Mouse (Mus musculus) testis, postnatal 10 days (tissue): ENCODE data around the gene Zbtb39.
A peak's percentile ranks its signal among the peaks of the same experiment; 100 is the strongest.

Experiments
- DNase-seq: peaks from one replicate; pipeline ENCODE4 v3.0.0; 2021; ENCODE audit warnings: low spot score

Gene Zbtb39

DNA sequence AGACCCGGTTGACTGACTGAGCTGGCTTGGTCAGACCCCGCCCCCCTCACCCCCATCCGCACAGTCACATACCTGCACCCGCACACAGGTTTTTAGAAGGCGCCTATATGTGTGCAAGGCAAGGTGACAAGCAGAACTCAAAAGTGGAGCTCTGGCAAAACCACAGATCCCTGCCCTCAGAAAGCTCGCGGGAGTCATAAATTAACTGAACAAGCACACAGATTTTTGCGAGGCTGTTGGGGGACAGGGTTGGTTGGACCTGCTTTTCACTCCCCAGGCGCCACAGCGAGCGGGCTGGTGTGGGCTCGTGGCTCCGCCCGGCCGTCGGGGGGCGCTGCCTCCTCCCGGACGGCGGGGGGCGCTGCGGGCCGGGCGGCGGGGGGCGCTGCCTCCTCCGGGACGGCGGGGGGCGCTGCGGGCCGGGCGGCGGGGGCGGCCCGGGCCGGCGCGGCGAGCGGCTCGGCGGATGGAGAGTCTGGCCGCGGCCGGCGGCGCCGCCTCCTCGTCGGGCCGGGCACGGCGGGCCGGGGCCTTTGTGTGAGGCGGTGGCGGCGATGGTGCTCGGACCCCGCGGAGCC lies at the start of gene Zbtb39:
Gene Zbtb39, plus strand, starts transcription at position 456 of the 578 bp plus-strand sequence.
- DNase-seq, result peak; percentile 89

DNA sequence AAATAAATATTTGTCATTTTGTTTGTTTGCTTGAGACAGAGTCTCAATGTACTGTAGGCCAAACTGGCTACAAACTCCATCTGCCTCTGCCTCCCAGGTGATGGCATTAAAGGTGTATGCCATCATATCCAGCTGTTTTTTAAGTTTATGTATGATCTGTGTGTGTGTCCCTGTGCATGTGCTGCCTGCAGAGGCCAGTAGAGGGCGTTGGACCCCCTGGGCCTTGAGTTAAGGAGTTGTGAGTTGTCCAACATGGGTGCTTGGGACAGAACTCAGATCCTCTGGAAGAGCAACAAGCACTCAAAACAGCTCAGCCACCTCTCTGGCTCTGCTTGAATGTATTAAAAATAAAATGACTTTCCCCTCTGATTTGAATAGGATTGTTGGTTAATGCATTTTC lies 48.3 kb upstream of the Zbtb39 start:
- DNase-seq, result no peak

DNA sequence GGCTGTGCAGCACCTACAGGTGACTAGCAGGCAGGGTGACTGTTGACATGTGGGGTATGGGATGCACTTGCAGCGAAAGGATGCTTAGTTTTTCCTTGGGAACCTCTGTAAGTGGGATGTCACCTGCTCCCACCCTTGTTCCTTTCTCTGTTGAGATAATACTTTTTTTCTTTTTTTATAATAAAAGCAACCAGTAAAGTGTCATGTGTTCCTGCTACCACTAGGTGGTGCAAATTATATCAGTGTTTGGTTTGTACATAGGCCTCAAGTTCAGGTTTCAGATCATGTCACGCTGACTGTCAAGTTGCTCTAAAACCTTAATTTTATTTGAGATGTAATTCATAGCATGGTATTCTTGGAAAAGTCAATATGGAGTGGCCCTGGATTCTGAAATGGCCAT lies 44.7 kb upstream of the Zbtb39 start:
- no peak for DNase-seq

DNA sequence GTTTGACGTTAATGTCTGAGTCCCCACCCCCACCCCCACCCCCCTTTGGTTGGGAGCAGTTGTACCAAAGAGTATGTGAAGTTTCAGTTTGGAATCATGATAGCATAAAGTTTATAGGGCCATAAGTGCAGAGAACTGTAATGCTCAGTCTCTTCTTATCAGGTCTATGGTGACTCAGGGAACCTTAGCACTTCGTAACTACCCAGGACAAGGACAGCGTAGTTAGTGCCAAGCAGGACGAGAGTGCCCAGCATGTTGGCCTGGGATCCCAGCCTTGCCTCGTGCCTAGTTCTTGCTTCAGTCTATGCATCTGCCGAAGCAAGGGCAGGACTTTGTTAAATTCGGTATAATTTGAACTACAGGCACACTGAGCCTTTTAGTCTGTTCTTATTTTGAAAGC lies 43.6 kb upstream of the Zbtb39 start:
- no peak for DNase-seq

DNA sequence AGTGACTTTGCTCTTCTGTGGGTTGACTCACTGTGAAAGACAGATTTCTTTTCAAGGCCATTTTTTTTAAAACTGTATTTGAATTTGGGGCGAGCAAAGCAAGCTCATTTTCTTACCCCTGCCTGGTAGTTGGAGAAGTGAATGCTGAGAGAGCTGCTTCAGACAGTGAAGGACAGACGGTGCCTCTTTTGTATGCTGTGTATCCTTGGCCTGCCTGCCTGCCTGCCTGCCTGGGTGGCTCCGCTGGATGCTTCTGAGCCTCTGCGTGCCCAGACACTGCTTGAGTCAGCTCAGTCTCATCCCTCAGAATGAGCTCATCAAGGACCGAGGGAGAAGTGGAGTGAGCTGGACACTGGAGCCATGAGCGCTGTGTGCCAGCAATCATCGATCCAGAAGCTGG lies 40.4 kb upstream of the Zbtb39 start:
- no peak for DNase-seq

DNA sequence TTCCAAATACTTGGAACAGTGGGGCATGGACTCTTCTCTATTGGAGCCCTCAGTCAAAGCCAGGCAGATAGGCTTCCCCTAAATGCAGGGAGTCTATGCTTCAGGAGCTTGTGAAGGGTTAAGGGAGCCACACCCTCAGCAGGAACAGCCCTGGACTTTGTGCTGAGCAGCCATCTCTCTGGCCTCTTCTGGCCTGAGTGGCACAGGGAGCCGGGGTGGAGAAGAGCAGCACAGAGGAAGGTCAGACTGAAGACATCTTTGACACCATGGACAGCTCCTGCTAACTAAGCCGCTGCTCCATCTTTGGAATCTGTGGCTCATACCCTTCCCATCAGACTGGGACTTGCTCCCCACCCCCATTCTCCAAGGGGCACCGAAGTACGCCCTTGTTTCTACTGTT lies 36.0 kb upstream of the Zbtb39 start:
- no peak for DNase-seq

DNA sequence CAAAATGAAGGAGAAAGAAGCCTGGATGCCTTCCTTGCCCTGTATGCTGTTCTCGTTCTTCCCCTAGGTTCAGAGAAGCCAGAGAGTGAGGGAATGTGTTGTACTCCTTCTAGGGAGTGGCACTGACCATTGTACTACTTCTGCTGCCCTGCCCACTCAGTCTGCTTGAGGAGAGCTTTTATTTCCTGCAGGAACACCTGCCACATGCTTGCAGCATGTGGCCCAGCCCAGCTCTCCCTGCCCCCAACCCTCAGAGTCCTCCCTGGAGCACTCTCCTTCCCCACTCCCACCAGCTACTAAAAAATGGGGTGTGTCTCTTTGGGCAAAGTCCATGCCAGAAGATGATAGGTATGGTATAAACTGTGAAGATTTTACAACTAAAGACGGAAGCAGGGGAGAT lies 35.0 kb upstream of the Zbtb39 start:
- DNase-seq, result no peak

DNA sequence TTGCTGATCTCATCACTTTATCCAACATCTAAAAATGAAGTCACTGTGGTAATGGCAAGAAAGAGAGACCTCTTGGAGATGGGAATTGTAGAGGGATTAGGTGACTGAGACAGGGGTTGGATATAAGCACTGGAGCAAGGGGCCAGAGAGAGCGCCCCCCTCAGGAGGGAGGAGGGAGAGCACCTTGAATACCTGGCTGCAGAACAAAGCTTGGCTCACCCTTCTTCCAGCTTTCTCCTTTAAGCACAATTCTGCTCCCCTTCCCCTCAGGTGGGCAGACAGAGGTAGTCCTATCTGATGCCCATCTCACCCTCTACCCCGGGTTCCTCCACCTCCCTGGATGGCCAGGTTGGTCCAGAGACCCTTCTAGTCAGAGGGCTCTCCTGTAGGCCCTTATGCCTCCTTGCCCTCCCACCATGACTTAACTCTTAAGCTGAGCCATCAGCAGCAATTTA lies 34.5 kb upstream of the Zbtb39 start, which contains the start of gene Myo1a:
Gene Myo1a, plus strand, starts transcription at position 405 of the 455 bp plus-strand sequence.
- DNase-seq, result no peak

DNA sequence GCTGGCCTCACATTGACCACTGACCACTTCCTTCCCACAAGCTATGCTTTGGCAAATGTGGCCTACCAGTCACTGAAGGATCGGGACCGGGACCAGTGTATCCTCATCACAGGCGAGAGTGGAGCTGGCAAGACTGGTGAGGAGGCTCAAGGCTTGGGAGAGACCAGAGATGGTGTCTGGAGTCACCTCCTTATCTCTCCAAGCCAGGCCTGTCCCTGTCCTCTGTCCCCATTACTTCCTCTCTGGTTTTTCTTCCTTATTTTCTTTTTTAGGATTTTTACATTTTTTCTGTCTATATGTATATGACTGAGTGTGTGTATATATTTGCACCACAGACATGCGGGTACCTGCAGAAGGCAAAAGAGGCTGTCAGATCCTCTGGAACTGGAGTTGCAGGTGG lies 33.6 kb upstream of the Zbtb39 start:
- no peak for DNase-seq

DNA sequence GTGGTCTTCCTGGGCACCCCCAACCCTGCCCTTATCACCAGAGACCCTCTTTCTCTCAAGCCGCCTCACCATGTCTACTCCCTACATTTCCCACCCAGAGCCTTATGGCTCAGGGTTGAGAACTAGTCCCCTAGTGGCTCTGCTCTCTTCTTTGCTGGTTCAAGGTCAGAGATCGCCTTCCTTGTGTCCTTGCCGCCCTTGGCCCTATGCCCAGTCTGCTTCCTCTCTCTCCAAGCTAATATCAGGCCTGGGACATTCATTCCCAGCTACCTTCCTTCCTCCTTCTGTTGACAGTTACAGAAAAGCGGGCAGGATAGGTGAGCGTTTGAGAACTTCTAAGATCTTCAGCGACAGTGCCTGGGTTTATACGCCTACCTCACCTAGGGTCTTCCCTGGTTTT lies 31.6 kb upstream of the Zbtb39 start:
- DNase-seq, result peak; percentile 87

DNA sequence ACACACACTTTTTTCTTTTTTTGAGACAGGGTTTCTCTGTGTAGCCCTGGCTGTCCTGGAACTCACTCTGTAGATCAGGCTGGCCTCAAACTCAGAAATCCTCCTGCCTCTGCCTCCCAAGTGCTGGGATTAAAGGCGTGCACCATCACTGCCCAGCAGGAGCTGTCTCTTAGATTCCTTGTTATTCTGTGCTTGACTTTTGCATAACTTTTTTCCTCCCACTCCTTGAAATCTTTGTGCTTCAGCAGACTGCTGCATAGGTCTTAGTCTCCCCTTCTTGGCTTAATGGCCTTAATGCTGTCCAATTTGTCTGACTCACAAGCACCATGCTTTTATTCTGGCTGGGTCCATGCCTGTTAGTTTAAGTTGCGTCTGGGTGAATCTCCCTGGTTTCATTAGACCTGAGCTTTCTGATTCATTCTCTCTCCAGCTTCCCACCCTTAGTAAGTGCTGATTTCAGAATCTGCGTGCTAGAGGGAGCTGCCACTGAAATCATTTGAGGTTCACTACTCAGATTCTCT lies 30.4 kb upstream of the Zbtb39 start:
- DNase-seq, result no peak

DNA sequence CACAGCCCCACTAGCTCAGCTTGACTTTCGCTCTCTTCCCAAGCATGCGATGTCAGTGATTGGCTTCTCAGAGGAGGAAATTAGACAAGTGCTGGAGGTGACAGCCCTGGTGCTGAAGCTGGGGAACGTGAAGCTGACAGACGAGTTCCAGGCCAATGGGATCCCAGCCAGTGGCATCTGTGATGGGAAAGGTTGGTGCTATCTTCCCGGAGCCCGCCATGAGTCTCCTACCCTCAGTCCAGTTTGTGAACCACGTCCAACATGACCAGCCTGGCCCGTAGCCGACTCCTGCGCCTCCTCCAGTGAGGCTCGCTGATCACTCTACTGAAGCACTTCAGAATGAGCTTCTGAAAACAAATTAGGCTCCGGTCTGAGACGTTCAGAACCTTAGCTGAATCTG lies 29.0 kb upstream of the Zbtb39 start:
- no peak for DNase-seq

DNA sequence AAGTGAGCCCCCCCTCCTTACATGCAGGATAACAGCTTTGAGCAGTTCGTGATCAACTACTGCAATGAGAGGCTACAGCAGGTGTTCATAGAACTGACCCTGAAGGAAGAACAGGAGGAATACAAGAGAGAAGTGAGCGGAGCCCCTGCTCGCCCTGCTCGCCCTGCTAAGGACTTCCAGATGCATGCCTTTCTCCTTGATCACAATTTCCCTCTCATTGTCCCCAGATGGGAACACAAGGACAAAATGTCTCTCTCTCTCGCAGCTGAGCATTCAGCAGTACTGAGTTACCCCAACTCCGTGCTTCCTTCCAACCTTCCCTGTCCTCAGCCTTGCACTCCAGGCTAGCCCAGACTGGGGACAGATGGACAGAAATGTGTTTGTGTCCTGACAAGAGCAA lies 26.6 kb upstream of the Zbtb39 start:
- no peak for DNase-seq

DNA sequence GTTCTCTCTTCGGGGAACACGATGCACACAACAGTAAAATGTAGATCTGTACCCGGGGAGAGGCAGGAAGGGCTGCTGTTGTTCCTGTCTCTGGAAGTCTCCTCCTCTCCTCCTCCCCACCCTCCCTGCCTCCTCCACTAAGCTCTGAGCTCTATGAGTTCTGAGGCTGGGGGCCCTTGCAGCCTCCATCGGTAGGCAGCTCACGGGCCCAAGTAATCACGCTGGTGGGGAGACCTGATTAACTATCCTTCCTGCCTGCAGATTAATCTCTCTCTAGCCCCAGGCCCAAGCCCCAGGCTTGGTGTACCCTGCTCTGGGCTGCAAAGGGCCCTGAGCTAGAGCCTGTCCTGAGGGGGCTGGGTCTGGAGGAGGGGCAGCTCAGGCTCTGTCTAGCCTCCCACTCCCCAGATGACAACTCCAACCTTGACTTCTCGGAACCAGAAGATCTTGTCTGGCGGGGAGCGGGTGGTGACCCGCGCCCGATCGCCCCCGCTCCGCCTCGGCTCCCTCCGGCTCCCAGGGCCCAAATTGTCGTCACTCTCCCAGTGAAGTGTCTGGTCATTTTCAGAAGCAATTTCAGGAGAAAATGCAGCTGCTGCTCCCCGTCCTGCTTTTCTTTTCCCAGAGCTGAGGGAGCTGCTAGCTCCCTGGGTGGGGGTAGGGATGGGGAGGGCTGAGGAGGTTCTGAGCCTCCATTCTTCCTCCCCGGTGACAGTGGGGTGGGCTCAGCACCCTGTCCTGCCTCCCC lies 17.5 kb upstream of the Zbtb39 start:
- DNase-seq, result no peak

DNA sequence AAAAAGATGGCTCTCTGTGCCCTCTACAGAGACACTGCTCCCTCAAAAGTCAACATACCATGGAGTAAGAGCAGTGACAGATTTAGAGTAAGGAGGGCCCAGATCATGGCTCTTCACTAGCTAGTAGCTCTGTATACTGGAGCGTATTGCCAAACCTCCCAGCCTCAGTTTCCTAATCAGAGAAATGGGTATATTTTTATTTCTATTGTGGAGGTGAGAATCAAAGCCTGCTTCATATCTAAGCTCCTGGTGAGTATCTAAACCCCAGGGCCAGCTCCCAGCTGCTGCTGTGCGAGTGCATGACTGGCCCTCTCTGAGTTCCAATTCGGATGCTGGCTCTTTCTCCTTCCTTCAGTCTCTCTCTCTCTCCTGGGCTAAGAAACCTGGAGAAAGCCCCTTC lies 15.2 kb upstream of the Zbtb39 start, which contains the start of gene Tac2:
Gene Tac2, plus strand, starts transcription at position 301 of the 400 bp plus-strand sequence.
- DNase-seq, result no peak

DNA sequence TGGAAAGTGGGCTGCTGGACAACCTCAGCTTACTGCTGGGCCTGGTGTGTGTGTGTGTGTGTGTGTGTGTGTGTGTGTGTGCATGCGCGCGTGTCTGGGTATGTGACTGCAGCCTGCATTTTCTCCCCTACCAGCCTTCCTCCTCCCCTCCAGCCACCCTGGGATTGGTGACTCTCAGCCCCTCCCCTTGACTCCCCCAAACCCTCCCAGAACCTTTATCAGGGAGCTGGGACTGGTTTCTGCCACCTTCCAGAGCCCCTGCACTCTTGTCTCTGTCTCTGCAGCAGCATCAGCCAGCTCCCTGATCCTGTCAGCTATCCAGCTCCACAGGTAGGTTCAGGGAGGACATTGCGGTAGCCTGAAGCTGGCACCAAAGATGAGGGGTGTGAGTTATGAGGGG lies 14.2 kb upstream of the Zbtb39 start:
- no peak for DNase-seq

DNA sequence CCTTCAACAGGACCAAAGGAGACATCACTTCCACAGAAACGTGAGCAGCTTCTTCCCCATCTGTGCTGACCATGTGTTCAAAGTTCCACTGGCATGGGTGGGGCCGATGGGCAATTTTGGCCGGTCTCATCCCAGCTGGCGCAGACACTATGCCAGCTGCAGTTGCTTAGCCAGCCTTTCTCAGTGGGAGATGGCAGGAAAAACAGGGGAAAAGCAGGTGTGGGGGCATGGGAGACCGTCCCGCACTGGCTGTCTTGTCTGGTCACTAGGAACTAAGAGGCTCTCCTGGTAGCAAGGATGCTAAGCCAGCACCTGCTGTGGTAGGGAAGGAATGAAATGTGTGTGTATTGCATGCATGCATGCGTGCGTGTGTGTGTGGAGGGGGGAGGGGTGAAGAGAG lies 10.9 kb upstream of the Zbtb39 start:
- no peak for DNase-seq

DNA sequence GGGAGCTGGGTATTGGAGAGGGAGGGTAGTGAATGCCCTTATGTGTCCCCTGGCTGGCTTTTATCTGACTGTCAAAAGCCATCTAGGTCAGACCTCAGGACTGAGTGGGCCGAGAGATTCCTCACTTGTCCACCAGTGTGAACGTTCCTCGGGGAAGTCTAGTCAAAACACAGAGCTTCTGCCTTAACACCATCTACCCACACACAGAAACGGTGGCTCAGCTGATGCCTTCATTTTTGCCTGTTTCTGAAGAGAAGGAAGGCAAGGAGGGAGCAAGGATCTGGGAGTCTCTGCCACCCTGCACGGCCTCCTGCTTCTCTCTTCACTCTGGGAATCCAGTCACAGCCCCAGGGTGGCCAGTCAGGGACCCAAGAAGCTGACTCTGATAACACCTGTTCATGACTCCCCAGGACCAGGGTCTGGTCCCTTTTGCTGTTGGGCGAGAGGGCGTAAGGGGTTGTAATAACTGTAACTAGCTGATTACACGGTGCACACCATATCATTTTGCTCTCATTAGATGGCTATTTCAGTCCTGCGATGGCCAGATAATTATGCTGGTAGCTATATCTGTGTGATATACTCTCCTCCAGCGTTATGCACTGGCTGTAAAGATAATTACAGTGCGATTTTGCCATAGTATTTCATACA lies 8.9 kb upstream of the Zbtb39 start:
- no peak for DNase-seq

DNA sequence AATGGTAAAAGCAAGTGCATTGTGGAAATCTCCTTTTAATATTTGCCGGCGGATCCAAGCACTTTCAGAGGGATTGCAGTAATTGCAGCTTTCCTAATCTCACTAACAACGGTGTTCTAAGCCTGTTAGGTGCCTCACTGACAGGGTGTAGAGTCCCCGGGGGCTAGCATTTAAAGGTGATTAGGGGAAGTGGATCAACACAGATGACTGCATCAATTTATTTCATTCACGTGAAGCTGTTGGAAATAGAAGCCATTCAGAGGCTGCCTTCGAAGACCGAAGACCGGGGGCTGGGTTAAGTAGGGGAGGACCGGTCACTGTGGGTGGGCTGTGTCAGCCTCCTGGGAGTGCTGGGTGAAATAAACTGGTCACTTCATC lies 8.4 kb upstream of the Zbtb39 start:
- DNase-seq, result no peak

DNA sequence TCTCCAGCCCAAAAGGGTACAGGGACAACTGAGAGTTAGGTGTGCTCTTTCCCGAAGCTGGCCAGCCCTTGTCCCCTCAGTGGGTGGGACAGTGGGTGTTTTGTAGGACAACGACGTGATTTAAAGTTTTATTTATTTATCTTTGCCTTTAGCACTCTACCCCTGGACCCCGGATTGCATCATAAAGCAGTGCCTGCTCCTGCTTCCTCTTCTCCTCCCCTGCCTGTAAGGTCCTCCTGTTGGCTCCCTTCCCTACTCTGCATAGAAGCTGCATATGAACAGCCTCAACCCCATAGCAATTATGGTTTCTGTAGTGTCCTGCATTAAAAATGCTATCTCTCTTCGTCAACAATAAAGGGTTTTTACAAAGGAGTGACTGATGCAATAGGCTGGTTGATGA lies 7.9 kb upstream of the Zbtb39 start:
- no peak for DNase-seq

DNA sequence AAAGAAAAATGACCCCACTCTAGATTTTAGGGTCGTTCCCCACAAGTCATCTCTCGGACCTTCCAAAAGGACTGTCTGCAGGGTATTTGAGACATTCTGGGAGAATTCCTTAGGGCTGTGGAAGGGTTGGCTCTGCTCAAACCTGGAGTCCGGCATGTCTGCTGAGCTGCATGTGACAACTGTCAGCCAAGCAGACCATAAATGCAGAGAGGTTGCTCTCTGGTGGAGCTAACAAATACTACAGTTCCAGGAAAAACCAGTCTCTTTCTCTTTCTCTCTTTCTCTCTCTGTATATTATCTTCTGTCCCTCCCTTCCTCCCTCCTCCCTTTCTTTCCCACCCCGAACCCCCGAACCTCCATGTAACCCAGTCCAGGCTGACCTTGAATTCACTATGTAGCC lies 4.9 kb upstream of the Zbtb39 start:
- no peak for DNase-seq

DNA sequence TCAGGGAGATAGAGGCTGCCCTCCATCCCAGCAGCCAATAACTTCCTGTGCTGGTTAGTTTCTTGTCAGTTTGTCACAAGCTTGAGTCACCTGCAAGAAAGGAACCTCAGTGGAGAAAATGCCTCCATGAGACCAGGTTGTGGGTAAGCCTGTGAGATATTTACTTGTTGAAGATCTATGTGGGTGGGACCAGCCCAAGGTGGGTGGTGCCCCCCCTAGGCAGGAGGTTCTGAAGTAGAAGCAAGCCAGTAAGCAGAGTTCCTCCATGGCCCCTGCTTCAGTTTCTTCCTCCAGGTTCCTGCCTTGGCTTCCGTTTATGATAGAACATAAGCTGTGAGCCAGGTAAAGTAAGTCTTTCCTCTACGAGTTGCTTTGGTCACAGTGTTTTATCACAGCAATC lies 3.1 kb upstream of the Zbtb39 start:
- DNase-seq, result no peak

DNA sequence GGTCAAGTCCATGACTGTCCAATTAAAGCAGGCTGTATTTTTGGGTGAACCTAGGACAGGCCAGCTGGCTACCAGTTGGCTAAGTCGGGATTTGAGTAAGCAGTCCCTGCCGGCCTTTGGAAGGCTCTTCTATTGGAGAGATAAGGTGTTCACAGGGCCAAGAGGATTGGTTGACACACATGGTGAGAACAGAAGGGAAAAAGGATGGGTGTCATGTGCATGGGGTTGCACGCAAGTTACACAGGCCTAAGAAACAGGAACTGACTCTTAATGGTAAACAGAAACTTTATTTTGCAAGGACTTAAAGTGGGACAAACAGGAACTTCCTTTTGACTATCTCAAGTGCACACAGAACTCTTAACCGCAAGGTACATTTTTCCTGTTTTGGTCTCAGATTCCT lies 2.4 kb upstream of the Zbtb39 start:
- DNase-seq, result no peak
